Mouse (Mus musculus) thymus, adult 2 months (tissue): ENCODE results near the gene Echdc3. TPM values are rescaled to one million over a fixed set of nuclear protein-coding genes. Genes with fewer than 3 reads are reported as not detected.

Experiments used
- DNase-seq: peaks from one replicate; pipeline ENCODE4 v3.0.0; 2021
- H3K27ac ChIP-seq: fragments of 200-500 bp; 2 replicates; pipeline ENCODE4 v1.5.1; 2012; ENCODE audit warnings: low read length, control low read depth; ENCODE audit not compliant: control insufficient read depth, insufficient read depth
- H3K27me3 ChIP-seq: fragments of 200-500 bp; 2 replicates; pipeline ENCODE4 v1.6.1; 2012; ENCODE audit warnings: mild to moderate bottlenecking, low read length, moderate library complexity, mixed read lengths; ENCODE audit not compliant: control insufficient read depth, insufficient read depth
- H3K36me3 ChIP-seq: fragments of 200-500 bp; 2 replicates; pipeline ENCODE4 v1.6.1; 2012; ENCODE audit warnings: mild to moderate bottlenecking, low read length, moderate library complexity; ENCODE audit not compliant: control insufficient read depth, insufficient read depth
- H3K4me1 ChIP-seq: fragments of 200-500 bp; replicated peaks from 2 replicates; pipeline ENCODE4 v1.6.1; 2012; ENCODE audit warnings: low read length; ENCODE audit not compliant: control insufficient read depth, insufficient read depth
- H3K4me3 ChIP-seq: fragments of 200-500 bp; 2 replicates; pipeline ENCODE4 v1.5.1; 2012; ENCODE audit warnings: mild to moderate bottlenecking, low read length, control low read depth, moderate library complexity; ENCODE audit not compliant: control insufficient read depth, insufficient read depth
- CTCF ChIP-seq: fragments of 200-500 bp; IDR thresholded peaks from 2 replicates; pipeline ENCODE4 v1.5.1; 2012; ENCODE audit warnings: mild to moderate bottlenecking, control low read depth, low read length, moderate library complexity, borderline replicate concordance; ENCODE audit not compliant: control insufficient read depth, poor library complexity, insufficient read depth; ENCODE audit errors: extremely low read depth
- POLR2A ChIP-seq: fragments of 200-500 bp; IDR thresholded peaks from 2 replicates; pipeline ENCODE4 v1.6.1; 2012; ENCODE audit warnings: mild to moderate bottlenecking, low read length, control low read depth, moderate library complexity; ENCODE audit not compliant: control insufficient read depth, poor library complexity, insufficient read depth; ENCODE audit errors: extremely low read depth
- WGBS: fragments of 180-500 bp; shearing (Covaris S2); methylation state at CpG from one replicate; pipeline ENCODE4 v1.1.7; 2018; 5-methylcytosine and 5-hydroxymethylcytosine counted together
- polyA plus RNA-seq: library from polyadenylated mRNA; depleted of rRNA; stranded (reverse); fragments of >200 nt; gene quantifications from 2 replicates; pipeline ENCODE4 v1.2.3, GENCODE M21; 2012

Echdc3 gene
- polyA plus RNA-seq, 1 experiment, result 5.3 TPM

DNA sequence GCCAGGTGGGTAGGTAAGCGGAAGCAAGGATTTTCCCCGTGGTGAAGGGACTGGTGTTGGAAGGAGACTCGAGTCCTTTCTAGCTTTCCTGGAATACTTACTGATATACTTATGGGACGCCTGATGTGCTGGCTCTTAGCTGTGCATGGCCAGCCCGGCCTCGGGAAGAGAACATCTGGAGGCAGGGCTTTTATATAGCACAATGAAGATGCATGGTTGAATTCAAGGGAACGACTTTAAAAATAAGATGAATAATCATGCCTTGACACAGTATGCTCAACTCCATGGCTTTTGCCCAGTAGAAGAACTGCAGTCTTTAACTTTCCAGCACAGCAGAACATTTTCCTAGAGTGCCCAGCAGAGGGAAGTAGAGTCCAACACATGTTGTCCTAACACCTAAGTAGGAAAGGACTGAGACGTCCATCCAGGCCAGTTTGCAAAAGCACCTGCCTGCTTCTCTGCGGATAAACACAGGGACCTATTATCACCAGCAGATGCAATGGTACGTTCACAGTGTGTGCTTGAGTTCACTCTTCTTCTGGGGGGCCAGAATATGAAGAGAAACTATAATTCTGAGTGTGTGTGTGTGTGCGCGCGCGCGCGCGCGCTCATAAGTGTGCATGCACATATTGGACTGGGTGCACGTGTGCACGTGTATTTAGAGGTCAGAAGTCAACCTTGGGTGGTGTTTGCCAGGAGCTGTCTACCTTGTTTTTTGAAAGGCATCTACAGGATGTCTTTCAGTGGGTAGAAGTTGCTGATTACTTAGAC is 19.8 kb downstream of the Echdc3 start:
- H3K4me1 ChIP-seq, result no peaks in the 10 kb centered on the region
- no peak overlapping the region for H3K27ac ChIP-seq
- H3K36me3 ChIP-seq, result no peaks in the 10 kb centered on the region
- no peaks in the 10 kb centered on the region for H3K27me3 ChIP-seq
- 78% methylated on average over 20 of the region's 20 CpGs for WGBS
- peak; percentile 31 for DNase-seq
- no peak for TF ChIP-seq POLR2A
- TF ChIP-seq CTCF, result no peak
- H3K4me3 ChIP-seq, result no peak overlapping the region

GRCm38 (mm10) chr2:6190036-6190435 is 22.8 kb downstream of the Echdc3 start:
- DNase-seq, result no peak
- Histone ChIP-seq H3K4me1 (no peaks in the 10 kb centered on the region), H3K27me3 (no peaks in the 10 kb centered on the region), H3K4me3 (no peak overlapping the region), H3K36me3 (no peaks in the 10 kb centered on the region), H3K27ac (no peak overlapping the region)
- WGBS, result 95% methylated on average over 6 of the region's 6 CpGs
- TF ChIP-seq CTCF (no peak), POLR2A (no peak)

DNA sequence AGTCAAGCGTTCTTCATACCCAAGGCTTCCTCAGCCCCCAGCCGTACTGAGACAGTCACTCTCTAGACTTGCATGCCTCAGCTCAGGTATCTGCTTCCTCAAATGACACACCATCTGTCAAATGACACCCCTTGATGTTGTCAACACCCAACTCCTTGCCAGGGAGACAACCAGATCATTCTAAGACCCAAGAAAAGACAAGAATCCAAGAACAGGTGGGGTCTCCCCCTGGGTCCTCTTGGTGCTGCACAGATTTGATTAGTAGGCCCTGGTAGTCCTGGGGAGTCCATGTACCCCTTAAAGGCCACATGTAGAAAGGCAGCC is 23.2 kb downstream of the Echdc3 start:
- DNase-seq, result no peak
- no peaks in the 10 kb centered on the region for H3K27me3 ChIP-seq
- TF ChIP-seq CTCF (no peak), POLR2A (no peak)
- 58% methylated on average over 2 of the region's 2 CpGs for WGBS
- H3K4me1 ChIP-seq, result no peaks in the 10 kb centered on the region
- no peak overlapping the region for H3K27ac ChIP-seq
- no peaks in the 10 kb centered on the region for H3K36me3 ChIP-seq
- H3K4me3 ChIP-seq, result no peak overlapping the region

GRCm38 (mm10) chr2:6188891-6189674 is 23.8 kb downstream of the Echdc3 start:
- Histone ChIP-seq H3K4me1 (no peaks in the 10 kb centered on the region), H3K4me3 (no peak overlapping the region), H3K27me3 (no peaks in the 10 kb centered on the region), H3K27ac (no peak overlapping the region), H3K36me3 (no peaks in the 10 kb centered on the region)
- no peak for DNase-seq
- 64% methylated on average over 11 of the region's 11 CpGs for WGBS
- TF ChIP-seq POLR2A (no peak), CTCF (no peak)

DNA sequence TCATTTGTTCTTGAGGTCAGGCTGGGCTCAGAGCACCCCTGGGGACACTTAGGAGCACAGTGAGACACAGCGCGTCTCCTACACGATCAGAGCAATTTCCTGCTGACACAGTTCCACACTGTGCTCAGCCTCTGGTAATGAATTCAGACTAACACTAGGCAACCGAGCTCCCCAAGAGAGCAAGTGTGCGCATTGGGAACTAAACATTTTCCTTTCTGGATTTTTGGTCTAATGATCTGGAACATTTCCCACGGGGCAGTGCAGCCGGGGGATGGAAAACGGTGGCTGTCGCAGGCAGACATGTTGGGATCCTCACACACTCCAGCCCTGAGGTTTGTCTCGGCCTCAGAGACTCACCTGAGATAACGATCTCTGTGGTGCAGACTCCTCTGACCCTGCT is 25.4 kb downstream of the Echdc3 start:
- H3K27ac ChIP-seq, result no peak overlapping the region
- no peaks in the 10 kb centered on the region for H3K4me1 ChIP-seq
- H3K27me3 ChIP-seq, result no peaks in the 10 kb centered on the region
- whole genome bisulfite sequencing, result 80% methylated on average over 11 of the region's 11 CpGs
- TF ChIP-seq CTCF (no peak), POLR2A (no peak)
- H3K36me3 ChIP-seq, result no peaks in the 10 kb centered on the region
- no peak overlapping the region for H3K4me3 ChIP-seq
- DNase-seq, result no peak

DNA sequence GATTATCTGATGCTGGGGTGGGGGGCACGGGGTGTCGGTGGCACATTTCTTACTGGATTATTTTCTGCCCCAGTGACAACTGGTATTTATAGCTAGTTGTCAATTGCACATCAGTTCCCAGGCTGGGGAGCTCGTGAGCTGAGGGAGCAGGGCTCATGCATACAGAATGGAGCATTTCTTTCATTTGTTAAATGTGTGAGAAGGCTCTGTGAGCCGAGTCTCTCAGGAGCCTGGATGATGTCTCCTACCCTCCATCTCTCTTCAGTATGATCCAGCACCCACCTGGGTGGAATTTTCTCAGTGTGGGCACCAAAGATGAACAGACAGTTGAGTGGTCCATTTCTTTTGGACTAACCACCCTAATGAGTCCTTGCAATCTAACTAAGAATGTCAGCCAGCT is 25.9 kb downstream of the Echdc3 start:
- no peaks in the 10 kb centered on the region for H3K36me3 ChIP-seq
- TF ChIP-seq POLR2A, result no peak
- no peak for TF ChIP-seq CTCF
- no peak overlapping the region for H3K27ac ChIP-seq
- DNase-seq, result no peak
- H3K4me3 ChIP-seq, result no peak overlapping the region
- no peaks in the 10 kb centered on the region for H3K4me1 ChIP-seq
- 82% methylated on average over 4 of the region's 4 CpGs for WGBS
- H3K27me3 ChIP-seq, result no peaks in the 10 kb centered on the region

DNA sequence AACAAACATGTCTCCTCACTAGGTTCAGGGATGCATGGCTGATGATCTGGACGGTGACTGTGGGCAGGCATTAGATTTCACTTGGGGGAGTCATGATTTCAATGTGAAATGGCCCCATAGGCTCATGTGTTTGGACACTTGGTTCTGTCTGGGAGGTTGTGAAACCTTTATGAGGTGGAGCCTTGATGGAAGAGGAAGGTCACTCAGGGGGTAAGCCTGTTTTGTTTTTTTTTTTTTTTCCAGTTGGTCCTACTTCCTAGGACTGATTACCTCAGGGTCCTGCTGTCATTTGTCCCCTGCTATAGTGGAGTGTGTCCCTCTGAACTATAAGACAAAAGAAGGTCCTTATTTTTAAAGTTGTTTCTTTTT is 33.1 kb downstream of the Echdc3 start:
- DNase-seq, result no peak
- Histone ChIP-seq H3K36me3 (no peaks in the 10 kb centered on the region), H3K4me1 (no peaks in the 10 kb centered on the region), H3K4me3 (no peak overlapping the region), H3K27me3 (no peaks in the 10 kb centered on the region), H3K27ac (no peak overlapping the region)
- no peak for TF ChIP-seq POLR2A
- 86% methylated on average over 1 of the region's 1 CpGs for WGBS
